Mouse (Mus musculus): ENCODE measurements around the gene Aox1. TPM values are rescaled to one million over a fixed set of nuclear protein-coding genes. Genes with fewer than 3 reads are reported as not detected.
A peak's percentile ranks its signal among the peaks of the same experiment; 100 is the strongest.

Aox1 gene
- polyA plus RNA-seq, 1 experiment from 2014 or later, result 1.8 TPM

- TF ChIP-seq CTCF (IDR thresholded peaks at IDR 0.05) (no peak), EP300 (IDR thresholded peaks at IDR 0.05) (no peak)
- no peaks in the 10 kb centered on the region for H3K4me1 ChIP-seq (ENCODE audit: insufficient read depth, low read depth, low read length)
- H3K9me3 ChIP-seq (ENCODE audit: low read length), result no peaks in the 10 kb centered on the region
- DNase-seq (ENCODE audit: low spot score) (no peak), ATAC-seq (no peak)
- no peaks in the 10 kb centered on the region for H3K36me3 ChIP-seq (ENCODE audit: insufficient read depth, low read length)
- no peak overlapping the region for H3K27ac ChIP-seq (ENCODE audit: low read length)
- WGBS, result 89% methylated on average over 4 of the region's 4 CpGs
- H3K9ac ChIP-seq (replicated peaks; ENCODE audit: low read depth), result no peak overlapping the region
- H3K27me3 ChIP-seq (replicated peaks; ENCODE audit: insufficient read depth, low read length), result no peaks in the 10 kb centered on the region
- H3K4me3 ChIP-seq (ENCODE audit: low read depth, low read length), result no peak overlapping the region
- H3K4me2 ChIP-seq (replicated peaks; ENCODE audit: low read depth, low read length), result no peak overlapping the region
These were observed 29.1 kb downstream of the Aox1 start for GRCm38 (mm10) chr1:58058846-58059245.

GRCm38 (mm10) chr1:58062131-58062530 is 32.4 kb downstream of the Aox1 start:
- Histone ChIP-seq H3K9ac (replicated peaks; ENCODE audit: low read depth) (no peak overlapping the region), H3K27ac (ENCODE audit: low read length) (no peak overlapping the region), H3K4me3 (ENCODE audit: low read depth, low read length) (no peak overlapping the region), H3K9me3 (ENCODE audit: low read length) (no peaks in the 10 kb centered on the region), H3K4me2 (replicated peaks; ENCODE audit: low read depth, low read length) (no peak overlapping the region), H3K27me3 (replicated peaks; ENCODE audit: insufficient read depth, low read length) (no peaks in the 10 kb centered on the region), H3K36me3 (ENCODE audit: insufficient read depth, low read length) (no peaks in the 10 kb centered on the region), H3K4me1 (ENCODE audit: insufficient read depth, low read depth, low read length) (no peaks in the 10 kb centered on the region)
- WGBS, result 93% methylated on average over 7 of the region's 7 CpGs
- DNase-seq (ENCODE audit: low spot score) (no peak), ATAC-seq (no peak)
- TF ChIP-seq EP300 (IDR thresholded peaks at IDR 0.05) (no peak), CTCF (IDR thresholded peaks at IDR 0.05) (no peak)

- Histone ChIP-seq H3K4me3 (ENCODE audit: low read depth, low read length) (no peak overlapping the region), H3K9me3 (ENCODE audit: low read length) (no peaks in the 10 kb centered on the region), H3K9ac (replicated peaks; ENCODE audit: low read depth) (no peak overlapping the region), H3K27me3 (replicated peaks; ENCODE audit: insufficient read depth, low read length) (no peaks in the 10 kb centered on the region), H3K4me2 (replicated peaks; ENCODE audit: low read depth, low read length) (no peak overlapping the region), H3K4me1 (ENCODE audit: insufficient read depth, low read depth, low read length) (no peaks in the 10 kb centered on the region), H3K27ac (ENCODE audit: low read length) (no peak overlapping the region), H3K36me3 (ENCODE audit: insufficient read depth, low read length) (no peaks in the 10 kb centered on the region)
- TF ChIP-seq CTCF (IDR thresholded peaks at IDR 0.05), result no peak
- TF ChIP-seq EP300 (IDR thresholded peaks at IDR 0.05), result no peak
- DNase-seq (ENCODE audit: low spot score) (no peak), ATAC-seq (no peak)
- WGBS, result 85% methylated on average over 5 of the region's 5 CpGs
These were observed 35.4 kb downstream of the Aox1 start for GRCm38 (mm10) chr1:58065151-58065550.

- H3K36me3 ChIP-seq (ENCODE audit: insufficient read depth, low read length), result no peaks in the 10 kb centered on the region
- H3K9ac ChIP-seq (replicated peaks; ENCODE audit: low read depth), result no peak overlapping the region
- 64% methylated on average over 3 of the region's 3 CpGs for WGBS
- no peaks in the 10 kb centered on the region for H3K4me1 ChIP-seq (ENCODE audit: insufficient read depth, low read depth, low read length)
- ATAC-seq (no peak), DNase-seq (ENCODE audit: low spot score) (no peak)
- TF ChIP-seq EP300 (IDR thresholded peaks at IDR 0.05) (no peak), CTCF (IDR thresholded peaks at IDR 0.05) (no peak)
- H3K27ac ChIP-seq (ENCODE audit: low read length), result no peak overlapping the region
- no peak overlapping the region for H3K4me2 ChIP-seq (replicated peaks; ENCODE audit: low read depth, low read length)
- no peak overlapping the region for H3K4me3 ChIP-seq (ENCODE audit: low read depth, low read length)
- no peaks in the 10 kb centered on the region for H3K9me3 ChIP-seq (ENCODE audit: low read length)
- H3K27me3 ChIP-seq (replicated peaks; ENCODE audit: insufficient read depth, low read length), result no peaks in the 10 kb centered on the region
These were observed 35.9 kb downstream of the Aox1 start for GRCm38 (mm10) chr1:58065606-58066005.

GRCm38 (mm10) chr1:58069181-58069580 is 39.5 kb downstream of the Aox1 start:
- no peak for DNase-seq (ENCODE audit: low spot score)

GRCm38 (mm10) chr1:58070091-58070490 is 40.4 kb downstream of the Aox1 start:
- Histone ChIP-seq H3K4me1 (ENCODE audit: insufficient read depth, low read depth, low read length) (peaks cover 6% of the 10 kb centered on the region; the same call in 1 of the 2 replicates), H3K4me3 (ENCODE audit: low read depth, low read length) (no peak overlapping the region), H3K27ac (ENCODE audit: low read length) (no peak overlapping the region), H3K4me2 (replicated peaks; ENCODE audit: low read depth, low read length) (no peak overlapping the region), H3K36me3 (ENCODE audit: insufficient read depth, low read length) (no peaks in the 10 kb centered on the region), H3K9me3 (ENCODE audit: low read length) (no peaks in the 10 kb centered on the region), H3K9ac (replicated peaks; ENCODE audit: low read depth) (no peak overlapping the region), H3K27me3 (replicated peaks; ENCODE audit: insufficient read depth, low read length) (no peaks in the 10 kb centered on the region)
- 88% methylated on average over 11 of the region's 11 CpGs for WGBS
- TF ChIP-seq EP300 (IDR thresholded peaks at IDR 0.05) (no peak), CTCF (IDR thresholded peaks at IDR 0.05) (no peak)
- no peak for DNase-seq (ENCODE audit: low spot score)
- no peak for ATAC-seq

More at GRCm38 (mm10) chr1:58069181-58069580, 39.5 kb downstream of the Aox1 start:
- TF ChIP-seq CTCF (IDR thresholded peaks at IDR 0.05), result no peak
- no peak for TF ChIP-seq EP300 (IDR thresholded peaks at IDR 0.05)
- 52% methylated on average over 6 of the region's 6 CpGs for WGBS
- Histone ChIP-seq H3K4me1 (ENCODE audit: insufficient read depth, low read depth, low read length) (peaks cover 6% of the 10 kb centered on the region; the same call in 1 of the 2 replicates), H3K27me3 (replicated peaks; ENCODE audit: insufficient read depth, low read length) (no peaks in the 10 kb centered on the region), H3K4me2 (replicated peaks; ENCODE audit: low read depth, low read length) (no peak overlapping the region), H3K36me3 (ENCODE audit: insufficient read depth, low read length) (no peaks in the 10 kb centered on the region), H3K4me3 (ENCODE audit: low read depth, low read length) (no peak overlapping the region), H3K9me3 (ENCODE audit: low read length) (no peaks in the 10 kb centered on the region), H3K27ac (ENCODE audit: low read length) (no peak overlapping the region), H3K9ac (replicated peaks; ENCODE audit: low read depth) (no peak overlapping the region)
- 0 out of 2 replicates have a peak, but pooled peaks have one; percentile 19 for ATAC-seq

- DNase-seq (ENCODE audit: low spot score), result no peak
- Histone ChIP-seq H3K27me3 (replicated peaks; ENCODE audit: insufficient read depth, low read length) (no peaks in the 10 kb centered on the region), H3K9me3 (ENCODE audit: low read length) (no peaks in the 10 kb centered on the region), H3K9ac (replicated peaks; ENCODE audit: low read depth) (no peak overlapping the region), H3K4me1 (ENCODE audit: insufficient read depth, low read depth, low read length) (peaks cover 6% of the 10 kb centered on the region; the same call in 1 of the 2 replicates), H3K4me2 (replicated peaks; ENCODE audit: low read depth, low read length) (no peak overlapping the region), H3K4me3 (ENCODE audit: low read depth, low read length) (no peak overlapping the region), H3K36me3 (ENCODE audit: insufficient read depth, low read length) (no peaks in the 10 kb centered on the region), H3K27ac (ENCODE audit: low read length) (peak overlapping the region; percentile 28; the same call in 1 of the 2 replicates)
- TF ChIP-seq CTCF (IDR thresholded peaks at IDR 0.05) (no peak), EP300 (IDR thresholded peaks at IDR 0.05) (no peak)
- WGBS, result 55% methylated on average over 9 of the region's 9 CpGs
- ATAC-seq, result no peak
These were observed 41.3 kb downstream of the Aox1 start for GRCm38 (mm10) chr1:58071006-58071405.

Measured in lung, postnatal 0 days (tissue).